Mouse (Mus musculus): ENCODE results near the gene Fam117b.

The Fam117b gene

DNA sequence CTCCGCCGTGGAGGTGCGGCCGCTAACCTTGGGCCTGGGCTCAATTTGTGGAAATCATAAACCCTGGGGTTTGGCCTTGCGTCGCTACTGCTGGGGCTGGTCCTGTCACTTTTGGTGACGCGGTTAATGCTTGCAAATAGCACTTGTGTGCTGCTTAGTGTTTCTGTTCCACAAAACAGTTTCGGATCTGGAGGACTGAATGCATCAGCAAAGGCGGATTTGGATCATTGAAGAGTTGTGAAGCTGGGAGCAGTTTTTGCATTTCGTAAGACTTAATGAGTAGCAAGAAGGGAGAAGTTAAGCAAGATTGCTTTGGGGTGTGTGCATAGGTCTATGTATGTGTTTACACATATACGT, 1.0 kb downstream of the Fam117b start:
- peak; percentile 45 for DNase-seq (ENCODE audit: low spot score)

DNA sequence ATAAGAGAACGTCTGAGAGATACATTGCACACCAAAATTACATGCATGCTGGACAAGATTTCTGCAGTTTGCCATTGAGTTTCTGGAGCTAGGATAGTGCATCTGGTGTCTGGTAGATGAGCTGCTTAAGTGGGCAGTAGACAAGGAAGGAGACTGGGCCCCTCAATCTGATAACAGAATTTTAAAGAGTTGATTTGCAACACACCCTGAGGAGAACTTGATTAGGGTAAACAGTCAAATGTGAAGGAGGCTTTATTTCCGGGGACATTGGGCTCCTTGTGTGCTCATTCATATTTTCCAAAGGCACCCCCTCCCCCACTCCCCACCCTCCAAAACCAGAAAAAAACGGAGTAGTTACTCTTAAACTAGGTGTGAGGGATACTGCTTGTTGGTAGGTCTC, 2.0 kb downstream of the Fam117b start:
- DNase-seq (ENCODE audit: low spot score) = no peak

DNA sequence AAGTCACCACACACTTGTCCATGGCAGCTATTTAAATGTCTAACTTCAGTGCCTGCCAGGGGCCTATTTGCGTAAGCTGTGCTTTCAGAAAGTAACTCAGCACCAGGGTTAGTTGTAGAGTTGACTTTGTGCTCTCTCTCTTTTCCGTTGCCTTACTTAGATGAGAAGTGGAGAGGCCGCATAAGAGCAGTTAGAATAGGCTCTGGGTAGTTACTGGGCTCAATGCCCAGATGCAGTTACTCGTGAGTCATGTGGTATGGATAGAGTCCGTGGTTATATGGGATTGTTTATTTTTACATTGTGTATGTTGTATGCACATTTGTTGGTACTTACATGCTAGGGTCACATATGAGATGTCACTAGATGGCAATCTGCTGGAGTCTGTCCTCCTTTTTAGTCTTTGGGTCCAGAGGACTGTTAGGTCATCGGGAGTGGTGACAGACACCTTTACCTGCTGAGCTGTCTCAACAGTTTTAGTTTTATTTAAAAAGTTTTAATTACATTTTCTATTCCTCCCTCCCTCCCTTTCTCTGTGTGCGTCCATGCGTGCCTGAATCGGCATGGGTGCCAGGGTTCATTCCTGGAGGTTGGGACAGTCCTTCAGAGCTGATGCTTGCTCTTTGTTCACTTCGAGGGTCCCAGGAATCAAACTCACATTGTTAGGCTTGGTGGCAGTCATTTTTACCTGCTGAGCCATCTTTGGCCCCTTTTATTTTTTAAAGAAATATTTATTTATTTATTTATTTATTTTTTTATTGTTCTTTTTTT, 3.2 kb downstream of the Fam117b start:
- peak; percentile 59 for DNase-seq (ENCODE audit: low spot score)

DNA sequence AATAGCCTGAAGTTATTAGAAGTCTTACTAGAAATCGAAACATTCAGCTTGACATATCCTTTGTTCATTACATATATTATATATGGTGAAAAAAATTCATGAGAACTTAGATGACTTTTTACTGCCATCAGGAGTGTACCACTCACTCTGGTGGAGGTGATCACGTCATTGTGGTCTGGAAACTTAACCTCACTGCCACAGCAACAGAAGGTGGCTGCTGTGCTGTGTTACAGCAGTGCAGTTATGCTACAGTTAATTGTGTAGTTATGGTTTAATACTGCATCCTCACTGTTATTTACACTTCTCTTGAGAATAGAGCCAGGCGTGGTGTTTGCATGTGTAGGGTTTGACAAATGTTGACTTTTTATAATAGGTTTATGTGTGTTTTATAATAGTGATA, 4.6 kb downstream of the Fam117b start:
- DNase-seq (ENCODE audit: low spot score) = no peak

DNA sequence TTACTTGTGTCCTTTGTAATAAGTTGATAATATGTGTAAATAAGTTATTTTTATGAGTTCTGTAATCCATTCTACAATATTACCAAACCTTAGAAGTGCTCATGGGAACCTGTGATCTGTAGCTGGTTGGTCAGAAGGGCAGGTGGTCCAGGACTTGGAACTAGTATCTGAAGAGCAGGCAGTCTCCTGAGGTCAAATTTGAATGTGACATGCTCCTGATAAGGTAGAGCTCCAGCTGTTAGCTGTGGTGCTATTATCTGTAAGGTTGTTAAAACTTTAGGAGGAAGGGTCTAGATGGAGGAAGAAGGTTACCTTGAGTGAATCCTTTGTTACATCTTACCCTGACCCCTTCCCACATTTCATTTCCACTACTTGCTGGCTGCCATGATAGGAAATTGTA, 5.3 kb downstream of the Fam117b start:
- no peak for DNase-seq (ENCODE audit: low spot score)

DNA sequence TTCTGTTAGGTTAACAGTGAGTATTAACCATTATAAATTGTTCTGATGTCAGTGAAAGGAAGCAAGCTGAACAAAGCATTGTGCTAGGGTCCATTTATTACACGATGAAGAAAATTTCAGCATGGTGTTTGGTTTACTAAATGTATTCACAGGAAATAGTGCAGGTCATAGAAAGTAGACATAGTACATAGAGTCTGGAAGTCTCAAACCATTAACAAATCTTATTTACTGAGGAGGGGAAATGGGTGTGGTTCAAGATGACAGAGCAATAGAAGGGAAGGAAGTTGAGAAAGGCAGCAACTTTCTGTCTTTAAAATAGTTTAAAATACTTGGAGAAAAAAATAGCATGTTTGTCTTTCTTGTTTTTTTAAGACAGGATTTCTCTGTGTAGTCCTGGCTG, 10.4 kb downstream of the Fam117b start:
- peak; percentile 41 for DNase-seq (ENCODE audit: low spot score)

DNA sequence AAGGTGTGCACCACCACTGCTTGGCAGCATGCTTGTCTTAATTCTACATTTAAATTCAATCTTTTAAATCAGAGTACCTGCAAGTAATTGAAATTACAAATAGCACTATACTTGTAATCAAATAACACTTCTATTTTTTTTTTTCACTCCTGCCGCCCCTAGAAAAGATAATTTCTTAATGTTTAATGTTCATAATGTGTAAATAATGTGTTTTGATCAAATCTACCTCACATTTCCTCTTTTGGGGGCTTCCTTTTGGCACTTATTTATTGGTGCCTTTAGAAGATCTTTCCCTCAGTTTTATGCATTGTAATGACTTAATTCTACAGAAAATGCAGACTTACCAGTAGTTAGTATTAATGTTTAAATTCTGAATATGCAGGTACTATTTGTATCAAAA, 10.9 kb downstream of the Fam117b start:
- DNase-seq (ENCODE audit: low spot score) = no peak

DNA sequence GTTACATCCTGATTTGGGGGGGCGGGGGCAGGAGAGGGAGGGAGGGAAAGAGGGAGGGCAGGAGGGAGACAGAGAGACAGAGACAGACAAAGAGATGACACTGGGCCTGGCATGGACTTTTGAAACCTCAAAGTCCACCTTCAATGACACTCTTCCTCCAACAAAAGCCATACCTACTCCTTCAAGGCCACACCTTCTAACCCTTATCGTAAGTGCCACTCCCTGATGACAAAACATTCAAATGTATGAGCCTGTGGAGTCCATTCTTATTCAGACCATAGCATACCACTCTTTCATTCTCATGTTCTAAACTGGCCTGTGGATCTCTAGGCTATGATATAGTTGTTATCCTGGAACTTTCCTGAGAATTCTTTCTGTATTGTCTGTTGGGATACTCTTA, 11.6 kb downstream of the Fam117b start:
- no peak for DNase-seq (ENCODE audit: low spot score)

DNA sequence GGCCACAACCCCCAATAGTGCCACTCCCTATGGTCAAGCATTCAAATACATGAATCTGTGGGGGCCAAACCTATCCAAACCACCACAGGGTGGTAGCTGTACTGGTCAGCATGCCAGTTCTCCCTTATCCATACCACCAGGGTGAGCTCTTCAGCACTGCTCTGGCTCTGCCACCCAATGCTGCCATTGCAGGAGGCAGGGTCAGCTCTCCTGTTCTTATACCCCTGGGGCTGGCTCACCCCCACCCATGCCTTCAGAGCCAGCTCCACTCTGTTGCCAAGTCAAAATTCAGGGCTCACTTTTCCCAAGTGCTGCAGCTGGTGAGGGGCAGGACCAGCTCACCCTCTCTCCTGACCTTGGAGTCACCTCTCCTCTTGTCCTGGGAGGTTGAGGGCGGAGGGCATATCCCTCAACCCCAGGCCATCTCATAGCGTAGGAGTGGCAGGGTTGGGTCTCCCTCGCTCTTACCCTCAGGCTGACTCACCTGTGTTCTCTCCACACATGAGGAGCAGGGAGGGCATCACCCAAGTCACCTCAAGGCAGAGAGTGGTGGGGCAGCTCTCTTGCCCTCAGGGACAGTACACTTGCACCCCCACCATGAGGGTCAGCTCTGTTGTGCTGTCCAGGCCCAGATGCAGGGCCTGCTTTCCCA, 13.3 kb downstream of the Fam117b start:
- no peak for DNase-seq (ENCODE audit: low spot score)

DNA sequence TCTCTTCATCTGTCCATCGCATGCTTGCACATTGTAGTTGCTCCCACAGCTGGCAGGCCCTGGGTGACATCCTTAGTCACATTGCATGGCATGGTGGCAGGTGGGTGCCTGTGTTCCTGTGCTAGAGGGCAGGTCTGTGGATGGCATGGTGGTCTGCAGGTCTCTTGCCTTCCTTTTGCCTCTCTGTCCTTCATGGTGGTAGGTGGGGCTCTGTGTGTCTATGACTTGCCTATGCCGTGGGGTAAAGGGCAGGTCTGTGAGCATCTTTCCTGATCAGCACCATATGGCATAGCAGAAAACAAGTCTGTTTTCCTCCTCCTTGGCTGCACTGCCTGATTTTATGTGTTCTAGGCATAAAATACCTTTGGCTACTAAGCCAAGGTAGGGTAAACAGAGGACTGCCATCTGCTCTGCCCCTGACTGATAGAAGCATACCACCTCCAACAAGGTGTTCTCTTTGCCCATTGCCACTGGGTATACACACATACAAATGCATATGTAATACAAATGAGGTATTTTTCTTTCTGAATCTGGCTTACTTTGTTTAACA, 14.4 kb downstream of the Fam117b start:
- no peak for DNase-seq (ENCODE audit: low spot score)

DNA sequence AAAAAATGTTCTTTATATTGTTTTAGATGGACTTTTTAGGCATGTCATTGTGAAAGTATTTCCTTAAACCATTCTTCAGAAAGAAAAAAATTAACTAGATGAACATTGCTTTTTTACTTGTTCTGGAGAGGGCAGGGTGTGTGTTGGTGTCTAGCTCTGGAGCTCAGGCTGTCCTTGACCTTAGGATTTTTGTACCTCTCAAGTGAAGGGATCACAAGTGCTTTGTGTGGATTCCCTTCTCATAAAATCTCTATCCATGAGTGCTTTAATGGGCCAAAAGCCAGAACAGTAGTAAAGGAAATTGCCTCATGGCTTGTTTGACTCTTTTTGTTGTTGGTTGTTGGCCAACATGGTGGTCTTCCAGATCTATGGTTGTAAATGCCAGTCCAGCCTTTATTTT, 18.1 kb downstream of the Fam117b start:
- no peak for DNase-seq (ENCODE audit: low spot score)

DNA sequence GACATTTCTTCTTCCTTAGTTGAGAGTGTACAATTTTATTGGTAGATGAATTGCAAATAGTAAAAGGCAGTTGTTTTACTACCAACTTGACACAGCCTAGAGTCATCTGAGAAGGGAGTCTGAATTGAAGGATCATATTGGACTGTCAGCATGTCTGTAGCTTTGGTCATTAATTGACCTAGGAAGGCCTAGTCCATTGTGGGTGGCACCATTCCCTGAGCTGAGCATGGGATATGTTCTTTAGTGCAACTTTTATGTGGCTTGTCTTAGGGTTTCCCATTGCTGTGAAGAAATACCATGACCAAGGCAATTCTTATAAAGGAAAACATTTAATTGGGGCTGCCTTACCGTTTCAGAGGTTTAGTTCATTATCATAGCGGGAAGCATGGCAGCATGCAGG, 20.2 kb downstream of the Fam117b start:
- no peak for DNase-seq (ENCODE audit: low spot score)

DNA sequence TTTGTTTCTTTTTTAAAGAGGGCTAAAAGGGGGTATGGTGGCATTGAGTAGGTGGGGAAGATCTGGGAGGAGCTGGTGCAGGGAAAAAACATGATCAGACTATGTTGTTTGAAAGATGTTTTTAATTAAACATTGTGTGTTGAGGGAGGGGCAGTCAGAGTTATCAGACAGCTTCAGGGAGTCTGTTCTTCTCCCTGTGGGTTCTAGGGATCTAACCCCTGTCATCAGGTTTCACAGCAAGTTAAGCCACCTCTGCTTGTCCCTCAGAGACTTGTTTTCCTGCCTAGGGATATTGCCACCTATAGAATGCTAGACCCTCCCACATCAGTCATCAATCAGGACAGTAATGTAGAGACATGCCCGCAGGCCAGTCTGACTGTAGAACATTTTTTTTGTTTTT, 28.3 kb downstream of the Fam117b start:
- DNase-seq (ENCODE audit: low spot score) = no peak

DNA sequence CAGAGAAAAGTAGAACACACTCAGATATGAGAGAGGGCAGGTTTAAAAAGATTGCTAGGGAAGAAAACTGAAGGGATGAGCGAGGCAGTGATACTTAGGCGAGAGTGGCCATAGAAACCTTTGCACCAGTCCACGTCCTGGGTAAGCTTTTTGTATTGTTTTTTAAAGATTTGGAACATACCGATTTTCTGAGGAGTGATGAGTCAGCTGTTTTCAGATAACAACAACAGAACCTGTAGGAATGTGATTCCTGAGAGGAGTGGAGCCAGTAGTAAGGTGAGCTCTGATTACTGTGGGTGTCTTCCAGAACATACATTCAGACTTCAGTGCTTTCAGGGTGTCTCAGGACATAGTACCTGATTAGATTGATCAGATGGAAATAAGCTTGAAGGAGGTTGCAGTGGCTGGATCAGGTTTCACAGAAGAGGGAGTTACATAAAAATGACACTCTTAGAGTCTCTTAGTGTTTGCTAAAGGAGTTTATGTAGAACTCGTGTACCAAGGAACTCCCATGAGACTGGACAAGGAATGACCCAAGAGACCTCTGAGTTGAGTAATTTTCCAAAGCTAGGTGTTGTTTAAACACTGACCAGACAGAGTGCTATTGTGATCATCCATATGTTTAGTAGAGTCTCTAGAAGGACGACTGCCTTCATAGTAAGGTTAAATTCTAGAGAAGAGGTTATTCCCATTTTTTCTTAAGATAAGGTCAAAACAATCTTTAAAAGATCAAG, 29.4 kb downstream of the Fam117b start:
- peak; percentile 56 for DNase-seq (ENCODE audit: low spot score)

DNA sequence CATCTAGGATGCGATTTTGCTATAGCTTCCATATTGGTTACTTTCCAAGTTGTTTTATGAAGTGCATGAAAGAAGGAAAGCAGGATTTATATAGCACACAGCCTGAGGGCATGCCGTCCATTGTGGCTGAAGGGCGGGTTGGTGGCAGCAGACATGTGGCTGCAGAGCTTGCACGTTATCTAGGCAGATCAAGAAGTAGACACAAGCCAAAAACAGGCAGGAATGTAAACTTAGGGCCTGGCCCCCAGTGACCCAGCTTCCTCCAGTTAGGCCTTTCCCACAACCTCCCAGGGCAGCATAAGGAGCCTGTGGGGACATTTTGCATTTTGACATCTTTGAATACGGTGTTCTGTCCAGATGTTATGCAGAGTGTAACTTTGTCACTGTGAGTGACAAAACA, 31.0 kb downstream of the Fam117b start:
- peak; percentile 37 for DNase-seq (ENCODE audit: low spot score)

DNA sequence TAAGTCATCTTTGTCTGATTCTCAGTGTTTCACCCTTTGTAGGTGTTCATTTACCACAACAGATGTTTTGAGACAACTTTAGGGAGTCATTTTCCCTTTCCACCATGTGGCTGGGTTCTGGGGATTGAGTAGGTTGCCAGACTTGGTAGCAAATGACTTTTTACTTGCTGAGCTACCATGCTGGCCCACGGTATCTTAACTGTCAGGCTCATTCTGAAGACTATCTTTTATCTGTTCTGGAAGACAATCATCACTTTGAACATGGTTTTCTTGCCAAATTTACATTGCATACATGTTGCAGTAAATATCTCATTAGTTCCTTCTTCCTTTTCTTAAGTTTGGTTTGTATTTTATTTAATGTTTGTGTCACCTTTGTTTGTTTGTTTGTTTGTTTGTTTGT, 33.2 kb downstream of the Fam117b start:
- no peak for DNase-seq (ENCODE audit: low spot score)

DNA sequence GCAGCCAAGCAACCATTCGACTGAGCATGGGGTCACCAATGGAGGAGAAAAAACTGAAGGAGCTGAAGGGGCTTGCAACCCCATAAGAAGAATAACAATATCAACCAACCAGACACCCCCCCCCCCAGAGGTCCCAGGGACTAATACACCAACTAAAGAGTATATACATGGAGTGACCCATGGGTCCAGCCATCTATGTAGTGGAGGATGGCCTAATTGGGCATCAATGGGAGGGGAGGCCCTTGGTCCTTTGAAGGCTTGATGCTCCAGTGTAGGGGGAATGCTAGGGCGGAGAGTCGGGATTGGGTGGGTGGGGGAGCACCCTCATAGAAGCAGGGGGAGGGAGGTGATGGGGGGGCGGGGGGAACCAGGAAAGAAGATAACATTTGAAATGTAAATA, 34.7 kb downstream of the Fam117b start:
- no peak for DNase-seq (ENCODE audit: low spot score)

DNA sequence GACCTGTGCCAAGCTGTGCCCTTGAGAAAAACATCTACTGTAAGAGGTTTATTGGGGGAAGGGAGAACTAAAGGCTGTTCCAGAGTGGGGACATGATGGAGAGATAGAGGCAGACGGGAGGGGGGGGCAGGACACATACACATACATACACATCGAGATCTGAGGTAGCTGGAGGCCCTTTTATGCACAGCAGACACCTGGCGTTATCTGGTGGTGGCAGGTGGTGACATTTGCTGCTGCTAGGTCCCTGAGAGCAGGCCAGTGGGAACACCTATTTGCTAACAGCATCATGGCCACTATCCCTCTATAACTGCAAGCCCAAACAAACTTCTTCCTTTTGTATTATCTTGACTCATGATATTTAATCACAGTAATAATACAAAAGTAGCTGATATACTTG, 44.4 kb downstream of the Fam117b start:
- DNase-seq (ENCODE audit: low spot score) = no peak

DNA sequence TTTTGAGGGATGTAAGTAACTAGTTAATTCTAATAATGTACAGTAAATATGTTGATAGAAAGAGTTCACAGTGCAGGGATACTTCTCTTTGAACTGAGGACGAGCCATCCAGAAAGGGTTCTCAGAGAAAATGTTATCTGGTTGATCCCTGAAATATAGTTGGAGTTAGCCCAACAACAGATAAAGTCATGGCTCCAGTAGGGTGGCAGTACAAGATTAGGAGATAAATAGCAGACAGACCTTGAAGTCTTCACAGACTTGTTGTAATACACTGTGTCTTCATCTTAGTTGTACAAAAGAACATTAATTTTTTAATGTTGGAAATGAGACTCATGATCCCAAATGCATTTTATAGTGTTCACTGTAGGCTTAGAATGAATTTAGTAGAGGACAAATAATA, 47.1 kb downstream of the Fam117b start:
- no peak for DNase-seq (ENCODE audit: low spot score)

DNA sequence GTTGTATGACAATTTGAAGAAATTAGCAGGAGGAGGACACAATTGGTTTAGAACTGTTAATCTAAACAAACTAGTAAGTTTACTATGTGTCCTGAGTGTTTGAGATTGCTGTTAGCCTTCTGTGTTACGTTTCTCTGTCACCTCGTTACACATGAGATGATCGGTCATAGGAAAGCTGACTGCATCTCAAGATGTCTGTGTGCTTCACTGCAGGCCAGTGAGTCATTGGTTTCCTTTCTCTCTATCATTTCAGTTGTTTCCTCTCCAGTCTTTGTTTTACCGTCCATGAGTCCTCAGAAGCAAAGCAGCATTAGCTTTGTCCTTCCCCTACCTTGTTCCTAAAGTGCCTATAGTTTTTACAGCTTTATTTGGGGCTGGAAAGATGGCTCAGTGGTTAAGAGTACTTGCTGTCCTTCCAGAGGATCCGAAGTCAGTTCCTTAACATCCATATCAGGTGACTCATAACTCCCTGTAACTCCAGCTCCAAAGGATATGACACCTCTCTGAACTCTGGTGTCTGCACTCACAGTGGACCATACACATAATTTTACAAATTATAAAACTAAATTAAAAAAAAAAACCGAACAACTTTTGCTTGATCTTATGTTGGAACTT, 53.5 kb downstream of the Fam117b start:
- DNase-seq (ENCODE audit: low spot score) = no peak

DNA sequence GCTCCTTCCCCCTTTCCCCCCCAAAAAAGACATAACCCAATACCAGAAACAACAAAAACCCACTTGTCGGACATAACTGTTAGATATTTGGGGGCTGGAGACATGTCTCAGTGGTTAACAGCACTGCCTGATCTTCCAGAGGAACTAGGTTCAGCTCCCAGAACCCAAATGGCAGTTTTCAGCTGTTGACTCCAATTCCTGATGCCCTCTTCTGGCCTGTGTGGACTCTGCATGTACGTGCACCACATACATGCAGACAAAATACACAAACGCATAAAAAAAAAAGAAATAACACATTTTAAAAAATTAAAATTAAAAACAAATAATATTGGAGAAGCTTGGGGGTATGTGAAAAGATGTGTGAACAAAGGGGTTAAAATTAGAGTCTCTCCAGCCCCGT, 54.5 kb downstream of the Fam117b start:
- DNase-seq (ENCODE audit: low spot score) = peak; percentile 46

DNA sequence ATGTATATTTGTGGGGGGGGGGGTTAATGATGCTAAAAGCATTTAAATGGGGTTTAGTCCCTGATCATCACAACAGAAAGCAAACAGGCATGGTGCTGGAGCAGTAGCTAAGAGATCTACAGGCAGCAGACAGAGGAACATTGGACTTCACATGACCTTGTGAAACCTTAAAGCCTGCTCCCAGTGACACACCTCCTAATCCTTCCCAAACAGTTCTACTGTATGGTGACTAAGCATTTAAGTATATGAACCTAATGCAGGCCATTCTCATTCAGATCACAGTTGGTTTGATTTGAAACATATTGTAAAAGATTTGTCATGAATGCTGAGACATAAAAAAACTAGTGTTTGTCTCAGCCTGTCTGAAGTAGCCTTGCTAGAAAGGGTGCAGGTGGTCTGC, 73.8 kb downstream of the Fam117b start:
- DNase-seq (ENCODE audit: low spot score) = no peak
